Mouse (Mus musculus) erythroblast, embryonic 14.5 days (primary cell): ENCODE data around the gene Ism2.

ENCODE experiments used
- GATA1 ChIP-seq: IDR thresholded peaks from 2 replicates; pipeline ENCODE4 v1.6.1; 2012; ENCODE audit warnings: low read length, inconsistent platforms, mixed read lengths
- TAL1 ChIP-seq: IDR thresholded peaks from 3 replicates; pipeline ENCODE4 v1.6.1; 2012; ENCODE audit warnings: low read length, inconsistent platforms, mixed read lengths

DNA sequence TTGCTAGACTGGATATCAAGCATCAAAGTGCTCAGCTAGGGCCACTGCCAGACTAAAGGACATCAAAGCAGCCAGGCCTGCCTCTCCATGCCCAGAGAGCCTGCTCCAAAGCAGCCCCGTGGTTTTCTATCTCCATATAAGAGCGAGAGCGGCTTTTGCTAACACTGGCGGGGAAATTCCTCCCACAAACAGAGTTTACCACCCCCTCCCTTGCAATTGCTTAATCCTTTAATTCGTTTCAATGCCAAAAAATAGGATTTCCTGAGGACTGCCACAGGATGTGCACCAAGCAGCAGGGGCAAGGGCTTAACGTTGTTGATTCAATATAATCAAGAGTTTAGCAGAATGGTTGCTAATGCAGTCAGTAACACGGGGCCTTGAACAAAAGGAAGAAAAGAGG lies 28.1 kb upstream of the Ism2 start:
- TF ChIP-seq GATA1, result no peak
- TF ChIP-seq TAL1, result no peak
